Mouse (Mus musculus) adrenal gland, adult 18-20 months (tissue): Measurements from ENCODE around the gene Hdgf. TPM values are rescaled to one million over a fixed set of nuclear protein-coding genes. Genes with fewer than 3 reads are reported as not detected.
A peak's percentile ranks its signal among the peaks of the same experiment; 100 is the strongest.

Experiments
- DNase-seq, 2 experiments: peaks; one replicate each; pipeline ENCODE4 v3.0.0; 2021 to 2022; ENCODE audit warnings: low spot score in 2 of 2
- total RNA-seq, 2 experiments: library from RNA; stranded (reverse); gene quantifications; 1 replicate in 1 of 2; 2 replicates in 1 of 2; pipeline ENCODE4 v1.2.3; 2021

The Hdgf gene
- total RNA-seq, 2 experiments from 2014 or later: 176 to 184 TPM

DNA sequence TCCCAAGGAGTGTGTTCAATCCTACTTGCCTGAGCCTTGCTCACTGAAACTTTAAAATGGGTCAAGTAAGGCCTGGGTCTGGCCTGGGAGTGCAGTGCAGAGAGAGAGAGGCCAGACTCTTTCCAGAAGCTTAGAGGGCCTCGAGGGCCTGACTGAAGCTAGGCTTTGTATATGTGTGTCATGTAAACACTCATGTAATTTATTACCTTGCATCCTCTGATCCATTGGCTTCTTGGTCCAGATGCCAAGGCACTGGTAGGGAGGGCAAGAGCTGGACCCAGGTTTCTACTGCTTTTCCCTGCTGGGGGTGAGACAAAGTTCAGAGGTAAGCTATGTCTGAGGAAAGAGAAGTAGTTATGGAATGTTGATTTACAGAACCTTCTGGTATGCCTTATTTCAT, 1.8 kb downstream of the Hdgf start:
- DNase-seq: no peak

DNA sequence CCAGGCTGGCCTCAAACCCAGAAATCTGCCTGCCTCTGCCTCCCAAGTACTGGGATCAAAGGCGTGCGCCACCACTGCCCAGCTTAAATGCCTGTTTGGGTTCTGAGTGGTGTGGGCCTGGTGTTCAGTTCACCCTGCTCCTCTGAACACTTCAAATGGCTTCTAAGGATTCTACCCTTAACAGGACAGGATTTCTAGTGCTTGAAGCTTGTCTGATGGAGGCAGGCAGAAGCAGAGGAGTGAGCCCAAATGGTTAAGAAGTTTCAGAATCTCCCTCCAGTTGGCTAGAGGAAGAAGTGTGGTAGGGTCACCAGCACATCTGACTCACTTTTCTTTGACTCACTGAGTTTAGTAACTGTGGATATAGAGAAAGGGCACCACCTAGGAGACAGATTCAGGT, 3.3 kb downstream of the Hdgf start:
- DNase-seq: no peak

DNA sequence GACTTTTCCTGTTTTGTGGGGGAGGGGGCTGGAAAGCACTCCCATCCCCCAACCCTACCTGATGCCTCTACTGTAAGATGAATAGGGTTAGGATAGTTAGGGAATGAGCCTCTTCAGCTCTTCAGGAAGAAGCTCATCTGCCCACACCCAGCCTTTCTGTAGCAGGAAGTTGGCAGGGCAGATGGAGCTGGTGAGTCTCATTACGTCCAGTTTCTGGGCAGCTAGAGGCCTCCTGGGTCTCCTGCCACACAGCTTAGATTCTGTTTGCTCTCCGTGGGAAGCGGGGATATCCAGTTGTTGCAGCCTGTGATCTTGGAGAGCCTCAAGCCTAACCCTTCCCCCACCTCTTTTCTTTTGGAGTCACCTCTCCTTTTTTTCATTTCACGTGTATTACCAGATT, 3.8 kb downstream of the Hdgf start:
- no peak for DNase-seq

DNA sequence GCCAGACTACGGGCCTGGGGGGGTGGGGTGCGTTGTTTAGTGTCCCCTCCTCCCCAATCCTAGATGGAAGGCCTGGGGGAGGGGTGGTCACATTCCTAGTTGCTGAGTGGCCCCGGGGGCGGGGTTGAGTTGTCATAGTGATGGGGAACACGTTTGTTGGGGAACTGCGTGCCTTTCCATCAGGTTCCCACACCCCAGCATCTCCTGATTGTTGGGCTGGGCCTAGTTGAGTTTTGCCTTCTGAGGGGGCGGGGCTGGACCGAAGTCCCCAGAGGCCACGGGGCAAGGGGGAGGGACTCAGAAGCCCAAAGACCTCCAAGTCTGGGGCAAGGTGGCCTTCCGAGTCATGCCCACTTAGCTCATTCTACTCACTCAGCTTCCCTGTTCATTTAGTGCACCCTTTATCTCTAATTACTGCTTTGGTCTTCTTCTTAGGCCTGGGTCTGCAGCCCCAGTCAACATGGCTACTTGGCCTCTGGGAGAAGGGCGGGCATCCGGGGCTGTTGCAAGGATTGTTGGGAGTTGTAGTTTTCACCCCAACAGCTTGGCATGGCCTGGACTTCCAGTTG, 4.5 kb downstream of the Hdgf start:
- peak; percentile 67 to 76 for DNase-seq

DNA sequence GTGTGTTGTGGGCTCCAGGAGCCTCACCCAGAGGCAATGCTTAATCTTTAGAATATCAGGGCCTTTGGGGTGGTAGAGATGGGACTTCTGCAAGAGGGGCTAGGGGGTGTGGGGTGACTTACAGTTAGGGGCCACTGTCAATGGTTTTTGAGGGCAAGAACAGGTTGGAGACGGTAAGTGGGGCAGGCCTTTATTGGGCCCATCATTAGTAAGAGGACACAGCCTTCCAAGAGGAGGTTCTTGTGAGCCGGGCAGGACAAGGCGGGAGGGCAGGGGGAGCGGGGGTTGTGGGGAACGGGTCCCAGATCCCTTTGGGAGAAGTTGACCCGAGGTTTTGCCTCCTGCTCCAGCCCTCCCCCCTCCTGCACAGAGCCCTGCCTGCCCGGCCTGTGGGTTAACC, 7.4 kb downstream of the Hdgf start:
- DNase-seq: no peak

DNA sequence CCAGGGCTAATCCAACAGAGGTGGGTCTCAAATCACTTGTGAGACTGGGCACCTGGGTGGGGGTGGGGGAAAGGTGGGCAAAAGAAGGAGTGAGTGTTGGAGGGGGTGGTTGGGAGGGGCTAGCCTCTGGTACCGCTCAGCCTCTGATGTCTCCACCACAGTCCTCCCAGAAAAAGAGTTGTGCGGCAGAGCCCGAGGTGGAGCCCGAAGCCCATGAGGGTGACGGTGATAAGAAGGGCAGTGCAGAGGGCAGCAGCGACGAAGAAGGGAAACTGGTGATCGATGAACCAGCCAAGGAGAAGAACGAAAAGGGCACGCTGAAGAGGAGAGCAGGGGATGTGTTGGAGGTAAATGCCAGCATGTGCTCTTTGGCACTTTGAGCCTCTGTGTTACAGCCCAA, 7.8 kb downstream of the Hdgf start:
- no peak for DNase-seq

DNA sequence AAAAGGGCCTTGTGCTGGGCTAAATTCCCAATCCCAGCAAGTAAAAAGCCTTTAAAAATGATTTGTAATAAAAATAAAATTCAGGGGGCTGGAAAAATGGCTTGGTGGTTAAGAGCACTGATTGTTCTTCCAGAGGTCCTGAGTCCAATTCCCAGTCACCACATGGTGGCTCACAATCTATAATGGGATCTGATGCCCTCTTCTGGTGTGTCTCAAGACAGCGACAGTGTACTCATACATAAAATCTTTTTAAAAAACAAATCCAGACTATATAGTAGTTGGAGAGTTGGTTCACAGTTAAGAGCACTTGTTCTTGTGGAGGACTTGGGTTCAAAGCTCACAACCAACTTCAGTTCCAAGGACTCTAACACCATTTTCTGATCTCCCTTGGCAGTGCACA, 10.9 kb downstream of the Hdgf start:
- DNase-seq: no peak

DNA sequence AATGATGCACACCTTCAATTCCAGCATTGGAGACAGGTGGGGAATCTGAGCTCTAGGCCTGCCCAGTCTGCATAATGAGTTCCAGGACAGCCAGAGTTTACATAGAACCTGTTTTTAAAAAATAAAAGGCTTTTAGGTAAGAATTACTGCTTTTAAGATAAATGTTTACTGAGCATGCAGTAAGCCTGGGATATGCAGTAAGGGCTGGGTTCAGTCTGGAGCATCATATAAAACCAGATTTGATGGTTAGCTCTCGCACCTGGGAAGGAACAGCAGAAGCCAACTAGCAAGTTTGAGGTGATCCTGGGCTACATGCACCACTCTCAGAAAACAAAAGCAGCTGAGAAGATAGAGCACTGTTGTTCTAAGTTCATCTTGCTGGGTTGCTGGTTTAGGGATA, 12.4 kb downstream of the Hdgf start:
- DNase-seq: no peak

DNA sequence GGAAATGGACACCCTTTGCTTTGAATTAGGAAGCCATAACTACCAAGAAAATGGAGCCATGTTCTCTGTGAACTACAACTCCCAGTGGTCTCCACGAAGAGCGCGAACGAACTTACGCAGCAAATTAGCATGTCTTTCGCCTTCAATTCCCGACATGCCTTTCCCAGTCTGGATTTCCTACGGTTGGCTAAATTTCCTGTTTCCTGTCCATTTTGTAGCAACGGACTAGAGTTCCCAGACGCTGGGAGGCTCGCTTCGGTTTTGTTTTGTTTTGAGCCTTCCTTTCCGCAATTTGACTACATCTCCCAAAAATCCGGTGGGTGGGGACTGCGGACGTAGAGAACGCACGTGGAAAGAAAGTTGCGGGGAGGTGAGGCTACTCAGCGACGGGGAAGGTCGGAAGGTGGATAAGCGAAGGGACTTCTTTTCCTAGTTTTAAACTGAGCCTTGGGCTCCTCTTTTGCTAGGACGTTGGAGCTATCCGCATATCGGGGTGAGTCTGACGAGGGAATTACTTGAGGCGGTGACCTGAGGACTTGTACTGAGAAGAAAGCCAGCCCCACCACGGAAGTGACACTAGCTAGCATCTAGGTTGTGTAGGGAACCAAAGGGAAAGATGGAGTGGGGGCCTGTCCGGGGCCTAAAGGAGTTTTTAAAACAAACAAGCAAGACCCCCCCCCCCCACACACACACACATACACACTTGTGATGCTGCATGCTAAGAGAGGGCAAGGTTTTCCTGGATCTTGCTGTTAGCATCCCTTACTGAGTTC, 13.4 kb downstream of the Hdgf start, which contains the start of gene Mrpl24:
Mrpl24 (plus strand) TSS at position 171 of the 773 bp plus-strand sequence.
- DNase-seq: peak; percentile 48 to 65

DNA sequence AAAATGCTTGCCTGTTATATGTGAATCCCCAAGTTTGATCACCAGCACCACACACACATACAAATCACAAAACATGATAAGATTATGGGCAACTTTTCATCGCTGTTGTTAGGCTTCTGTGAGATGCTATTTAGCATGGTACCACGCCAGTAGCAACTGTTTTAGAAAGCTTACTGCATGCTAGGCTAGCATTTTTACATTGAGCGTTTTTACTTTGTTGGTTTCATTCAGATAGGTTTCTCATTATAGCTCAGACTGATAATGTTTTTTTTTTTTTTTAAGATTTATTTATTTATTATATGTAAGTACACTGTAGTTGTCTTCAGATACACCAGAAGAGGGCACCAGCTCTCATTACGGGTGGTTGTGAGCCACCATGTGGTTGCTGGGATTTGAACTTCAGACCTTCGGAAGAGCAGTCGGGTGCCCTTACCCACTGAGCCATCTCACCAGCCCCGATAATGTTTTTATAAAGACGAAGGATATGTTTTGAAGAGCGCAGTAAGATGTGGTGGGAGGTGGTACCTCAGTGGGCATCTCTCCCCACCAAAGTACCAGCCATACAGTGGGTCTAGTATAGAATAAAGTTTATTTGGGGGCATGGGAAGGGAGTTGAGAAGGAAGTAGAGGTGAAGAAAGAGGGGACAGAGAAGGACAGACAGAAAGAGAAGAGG, 14.3 kb downstream of the Hdgf start:
- no peak for DNase-seq

DNA sequence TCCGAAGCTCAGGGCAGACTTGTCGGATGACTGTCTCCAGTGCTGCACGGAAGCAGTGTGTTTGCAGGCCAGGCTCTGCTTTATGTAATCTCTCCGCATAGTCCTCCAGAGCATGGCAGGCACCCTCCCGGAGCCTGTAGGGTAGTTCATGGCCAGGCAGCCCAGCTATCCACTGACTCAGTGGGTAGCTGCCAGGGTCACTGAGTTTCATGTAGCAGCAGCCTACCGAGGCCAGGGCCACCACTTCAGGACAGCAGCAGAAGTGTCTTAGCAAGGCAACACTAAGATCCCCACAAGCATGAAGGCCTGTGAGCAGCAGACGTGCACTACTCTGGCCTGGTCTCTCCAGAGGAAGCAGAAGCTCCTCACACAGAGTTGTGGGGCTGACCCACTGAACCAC, 18.9 kb downstream of the Hdgf start:
- no peak for DNase-seq

DNA sequence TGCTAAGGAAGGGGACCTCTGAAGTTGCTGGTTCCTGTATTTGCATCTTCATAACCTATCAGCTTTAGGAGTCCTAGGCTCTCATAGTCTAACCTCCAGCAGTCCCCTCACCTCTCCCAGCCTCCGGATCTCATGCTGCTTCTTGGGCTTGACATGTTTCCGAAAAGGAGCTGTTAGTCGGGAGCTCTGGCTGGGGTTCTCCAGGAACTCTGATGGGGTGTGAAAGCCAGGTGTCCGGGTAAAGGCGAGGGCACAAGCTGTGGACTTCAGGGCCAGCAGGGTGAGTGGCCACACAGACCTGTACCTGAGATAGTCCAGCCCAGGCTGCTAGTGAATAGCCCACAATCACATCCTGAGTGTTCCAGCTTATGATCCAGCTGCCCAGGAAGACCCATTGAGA, 21.3 kb downstream of the Hdgf start:
- no peak for DNase-seq

DNA sequence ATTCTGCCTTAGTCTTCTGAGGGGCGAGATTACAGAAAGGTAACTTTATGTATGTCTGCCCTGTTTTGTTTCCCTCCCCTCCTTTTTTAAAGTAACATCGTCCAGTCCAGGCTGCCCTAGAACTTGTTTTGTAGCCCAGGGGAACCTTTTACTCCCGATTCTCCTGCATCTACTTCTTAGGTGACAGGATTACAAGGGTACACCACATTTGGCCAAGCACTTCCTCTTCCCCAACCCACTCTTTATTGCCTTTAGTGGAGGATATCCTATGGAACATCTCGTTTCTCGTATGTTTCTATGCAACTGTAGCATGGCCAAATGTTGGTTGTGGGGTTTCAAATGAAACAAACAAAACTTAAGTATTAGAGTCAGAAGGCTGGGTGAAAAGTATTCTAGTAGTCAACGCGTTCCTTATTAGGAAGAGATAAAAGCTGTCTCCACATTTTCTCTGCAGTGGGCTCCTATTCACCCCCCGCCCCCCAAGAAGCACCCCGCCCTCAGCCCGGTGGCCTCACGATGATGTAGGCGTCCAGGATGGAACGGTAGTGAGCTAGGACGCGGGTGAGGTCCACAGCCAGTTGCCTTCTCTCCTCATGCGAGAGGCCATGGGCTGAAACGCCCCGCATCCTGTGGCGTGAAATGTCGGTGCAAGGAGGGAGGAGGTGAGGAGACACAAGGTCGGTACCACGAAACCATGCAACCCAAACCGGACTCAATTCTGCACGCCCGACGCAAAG, 23.4 kb downstream of the Hdgf start:
- DNase-seq: no peak

DNA sequence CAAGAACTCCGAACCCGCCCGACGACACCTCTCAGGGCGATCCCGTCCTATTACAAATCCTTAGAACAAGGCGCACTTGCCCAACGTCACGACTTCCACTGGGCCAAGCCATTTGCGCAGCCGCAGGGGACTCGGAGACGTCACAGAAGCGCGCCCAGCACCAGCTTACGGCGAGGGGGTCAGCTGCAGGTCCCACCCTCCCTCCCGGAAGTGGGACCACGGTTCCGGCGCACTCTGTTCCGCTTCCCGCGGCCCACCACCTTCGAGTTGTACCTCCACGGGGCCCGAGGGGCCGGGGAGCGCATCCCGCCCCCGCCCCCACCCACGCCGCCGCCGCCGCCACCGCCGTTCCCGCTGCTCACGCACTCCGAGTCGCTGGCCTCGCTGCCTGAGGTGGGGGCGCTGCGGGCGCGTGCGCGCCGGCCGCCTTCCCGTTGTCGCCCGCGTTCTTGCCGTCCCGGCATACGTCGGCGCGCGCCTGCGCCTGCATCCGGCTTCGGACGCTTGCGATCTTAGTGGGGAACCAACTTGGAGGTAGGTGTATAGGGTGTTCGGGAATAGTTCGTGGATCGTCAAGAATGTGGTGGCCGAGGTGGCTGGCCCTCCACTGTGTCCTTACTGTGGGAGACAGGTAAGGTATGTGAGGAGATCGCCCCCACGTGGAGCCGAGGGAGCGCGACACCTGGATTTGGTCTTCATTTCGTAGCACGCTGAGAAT, 24.1 kb downstream of the Hdgf start, which contains the start of the genes Isg20l2 and Rrnad1:
Isg20l2 (plus strand) TSS at position 237 of the 718 bp plus-strand sequence.
Rrnad1 (minus strand) TSS at position 640 of the 718 bp plus-strand sequence.
- peak; percentile 96 to 97 for DNase-seq

DNA sequence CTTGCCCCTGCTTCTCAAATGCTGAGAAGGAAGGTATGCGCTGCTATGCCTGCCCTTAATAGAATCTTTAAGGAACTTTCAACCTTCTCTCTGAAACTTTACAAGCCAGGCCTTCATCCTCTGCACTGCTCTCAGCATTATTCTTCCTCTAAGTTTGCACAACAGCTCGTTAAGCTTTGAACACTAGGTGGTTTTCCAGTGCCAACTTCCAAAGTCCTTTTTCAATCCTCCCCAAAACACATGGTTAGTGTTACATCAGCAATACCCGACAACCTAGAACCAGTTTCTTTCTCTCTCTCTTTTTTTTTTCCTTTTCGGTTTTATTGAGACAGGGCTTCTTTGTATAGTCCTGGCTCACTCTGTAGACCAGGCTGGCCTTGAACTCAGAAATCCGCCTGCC, 27.9 kb downstream of the Hdgf start:
- no peak for DNase-seq

DNA sequence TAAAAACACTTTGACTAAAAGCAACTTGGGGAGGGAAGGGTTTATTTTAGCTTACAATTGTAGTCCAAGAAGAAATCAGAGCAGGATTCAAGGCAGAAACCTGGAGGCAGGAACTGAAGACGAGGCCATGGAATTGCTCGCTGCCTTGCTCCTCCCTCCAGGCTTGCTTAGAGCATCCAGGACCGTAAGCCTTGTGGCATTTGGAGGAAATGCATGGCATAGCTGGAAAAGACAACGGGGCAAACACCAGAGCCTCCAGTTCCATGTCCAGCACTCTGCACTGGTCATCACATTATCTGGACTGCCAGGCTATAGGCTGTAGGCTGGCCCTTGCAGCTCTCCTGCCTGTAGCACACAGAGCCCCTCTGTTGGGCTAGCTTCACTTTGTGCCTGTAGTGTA, 28.4 kb downstream of the Hdgf start:
- DNase-seq: no peak

DNA sequence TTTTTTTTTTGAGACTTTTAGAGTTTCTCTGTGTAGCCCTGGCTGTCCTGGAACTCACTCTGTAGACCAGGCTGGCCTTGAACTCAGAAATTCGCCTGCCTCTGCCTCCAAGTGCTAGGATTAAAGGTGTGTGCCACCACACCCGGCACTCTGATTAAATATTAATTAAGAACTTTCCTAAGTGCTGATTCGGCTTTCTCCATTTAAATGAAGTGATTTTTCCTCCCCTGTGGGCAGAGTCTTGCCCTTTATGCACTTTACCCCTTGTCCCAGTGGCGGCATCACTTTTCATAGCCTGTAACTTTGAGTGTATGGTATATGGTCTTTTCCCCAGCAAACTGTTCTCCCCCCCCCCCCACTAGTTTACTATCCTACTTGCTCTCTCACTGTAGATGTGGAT, 29.1 kb downstream of the Hdgf start:
- no peak for DNase-seq

DNA sequence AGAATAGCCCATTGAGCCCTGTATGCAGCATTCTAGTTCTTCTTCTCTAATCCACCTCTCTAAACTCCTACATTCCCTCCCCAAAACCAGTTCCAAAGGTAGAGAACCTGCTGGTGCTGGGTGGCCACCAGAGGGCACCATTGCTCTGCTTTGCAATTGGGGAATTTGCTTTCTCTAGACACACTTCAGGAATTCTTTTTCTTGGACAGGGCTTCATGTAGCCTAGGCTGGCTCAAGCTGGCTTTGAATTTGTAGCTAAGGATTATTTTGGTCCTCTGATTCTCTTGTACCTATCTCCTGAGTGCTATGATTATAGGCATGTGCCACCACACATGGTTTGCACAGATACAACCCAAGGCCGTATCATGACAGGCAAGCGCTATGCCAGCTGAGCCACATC, 29.7 kb downstream of the Hdgf start:
- DNase-seq: peak; percentile 79 to 84

DNA sequence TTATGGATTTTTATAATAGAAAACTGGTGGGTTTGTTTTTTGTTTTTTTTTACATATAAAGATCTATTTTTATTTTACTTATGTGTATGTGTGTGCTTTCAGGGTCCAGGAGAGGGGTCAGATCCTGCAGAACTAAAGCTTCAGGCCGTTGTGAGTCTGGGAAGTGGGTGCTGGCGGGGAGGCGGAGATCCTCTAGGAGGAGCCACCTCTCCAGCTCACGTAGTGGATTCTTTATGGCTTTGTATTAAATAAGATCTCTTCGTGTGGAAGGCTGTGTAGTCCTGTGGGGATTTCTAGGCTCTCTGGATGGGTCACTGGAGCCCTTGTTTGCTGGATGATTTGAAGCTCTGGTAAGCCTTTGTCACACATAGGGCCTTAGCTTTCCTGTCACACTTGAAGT, 34.5 kb downstream of the Hdgf start:
- DNase-seq: no peak

DNA sequence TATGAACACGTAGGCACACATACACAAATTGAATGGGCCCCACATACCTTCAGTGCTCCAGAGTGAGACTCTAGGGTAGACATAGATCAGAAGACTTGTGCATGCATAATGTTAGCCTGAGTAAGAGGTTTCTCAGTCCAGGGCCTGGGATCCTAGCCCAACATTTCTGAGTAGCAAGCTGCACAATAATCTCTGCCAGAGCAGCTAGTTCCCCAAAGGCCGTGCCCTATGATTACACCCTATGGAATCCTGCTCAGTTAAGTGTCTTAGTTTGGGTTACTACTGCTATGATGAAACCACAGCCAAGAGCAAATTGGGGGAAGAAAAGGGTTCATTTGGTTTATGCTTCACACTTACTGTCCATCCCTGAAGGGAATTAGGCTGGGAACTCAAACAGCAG, 36.4 kb downstream of the Hdgf start:
- no peak for DNase-seq

DNA sequence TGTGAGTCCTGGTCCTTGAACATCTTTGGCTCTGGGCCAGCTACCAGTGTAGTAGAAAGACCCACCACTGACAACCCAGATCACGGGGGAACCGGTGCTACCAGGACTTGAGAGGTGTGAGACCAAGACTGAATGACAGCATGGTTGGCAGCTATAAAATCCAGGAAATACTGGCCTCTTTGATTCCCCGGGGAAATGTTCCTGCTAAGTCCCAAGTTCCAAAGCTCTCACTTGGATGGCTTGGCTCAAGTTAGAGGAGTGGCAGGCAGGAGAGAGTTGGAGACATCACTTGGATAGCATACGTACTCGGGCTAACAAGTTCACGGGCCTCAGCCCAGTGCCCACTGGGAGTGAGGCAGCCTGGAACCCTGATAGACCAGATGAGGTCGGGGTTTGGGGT, 37.5 kb downstream of the Hdgf start:
- no peak for DNase-seq
